Mouse (Mus musculus): ENCODE data around the gene Adck1. TPM values are rescaled to one million over a fixed set of nuclear protein-coding genes. Genes with fewer than 3 reads are reported as not detected.

Gene Adck1
- polyA plus RNA-seq, 1 experiment from 2014 or later: 27.2 TPM

Other genes with a start within 250 kb of the Adck1 start
- not detected in 2 replicates for gene Gm10436, start 178.4 kb upstream of the Adck1 start, polyA plus RNA-seq (2015; fragmentation: Nextera tagmentation; extraction: Ambion mirVana)
- not detected in 2 replicates for gene Gm8332, start 110.5 kb upstream of the Adck1 start, polyA plus RNA-seq (2015; fragmentation: Nextera tagmentation; extraction: Ambion mirVana)
- gene Gm5662, start 86.1 kb upstream of the Adck1 start, polyA plus RNA-seq (2015; fragmentation: Nextera tagmentation; extraction: Ambion mirVana): not detected in 2 replicates
- gene Gm5039, start 36.5 kb upstream of the Adck1 start, polyA plus RNA-seq (2015; fragmentation: Nextera tagmentation; extraction: Ambion mirVana): not detected in 2 replicates

Measured in midbrain, embryonic 13.5 days (tissue).